Mouse (Mus musculus) left cerebral cortex, adult 8-10 months (tissue): Measurements from ENCODE around the gene Zbtb22. TPM values are rescaled to one million over a fixed set of nuclear protein-coding genes. Genes with fewer than 3 reads are reported as not detected.
A peak's percentile ranks its signal among the peaks of the same experiment; 100 is the strongest.

Experiments used
- DNase-seq, 2 experiments: peaks; one replicate each; pipeline ENCODE4 v3.0.0; 2022; ENCODE audit warnings: low spot score in 2 of 2
- total RNA-seq, 4 experiments: library from RNA; stranded (reverse); gene quantifications; 2 replicates each; pipeline ENCODE4 v1.2.4; 2022

Zbtb22 gene
- total RNA-seq, 4 experiments from 2014 or later = 36.8 to 44.6 (median 41.3) TPM

DNA sequence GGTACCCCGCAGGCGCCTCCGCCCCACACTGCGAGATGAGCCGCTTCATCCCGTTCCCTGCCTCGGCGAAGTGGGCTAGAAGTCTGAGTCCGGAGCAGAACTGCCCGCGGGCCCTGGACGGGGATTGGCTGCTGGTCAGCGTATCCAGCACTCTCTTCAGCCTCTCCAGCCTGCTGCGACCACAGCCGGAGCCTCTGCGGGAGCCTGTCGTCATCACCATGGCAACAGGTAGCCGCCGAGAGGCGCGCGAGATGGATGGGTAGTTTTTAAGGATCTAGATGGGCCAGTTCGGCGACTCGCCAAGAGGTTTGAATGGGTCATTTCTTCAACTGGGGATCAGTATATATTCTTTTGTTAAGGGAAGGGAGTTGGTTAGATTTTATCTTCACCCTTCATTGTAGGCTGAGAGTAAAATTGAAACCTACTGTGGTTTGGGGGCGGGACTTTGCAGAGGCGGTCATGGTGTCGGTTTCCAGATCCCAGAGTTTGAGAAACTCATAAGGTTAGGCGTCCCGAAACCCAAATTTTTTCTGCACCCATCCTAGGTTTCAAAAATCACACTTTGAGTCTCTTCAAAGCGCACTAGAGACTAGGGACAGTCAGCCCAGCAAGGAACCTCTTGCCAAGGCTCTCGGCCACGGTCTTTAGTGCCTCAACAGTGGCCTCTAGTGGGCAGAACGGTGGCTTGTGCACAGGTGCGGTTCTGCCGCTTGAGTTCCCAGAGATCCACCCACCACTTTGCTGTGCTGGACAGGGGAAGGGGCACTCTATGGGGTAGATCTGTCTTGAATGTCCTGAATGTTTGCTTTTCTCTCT lies 4.8 kb downstream of the Zbtb22 start:
- peak; percentile 67 to 72 for DNase-seq

GRCm38 (mm10) chr17:33921361-33921760 lies 5.7 kb downstream of the Zbtb22 start:
- DNase-seq = peak in 1 of 2 experiments; percentile 8

GRCm38 (mm10) chr17:33924577-33925283 lies 9.0 kb downstream of the Zbtb22 start:
- no peak for DNase-seq

- DNase-seq = no peak
These were observed 9.9 kb downstream of the Zbtb22 start for GRCm38 (mm10) chr17:33925406-33926116.

- DNase-seq = no peak
These were observed 10.7 kb downstream of the Zbtb22 start for GRCm38 (mm10) chr17:33926207-33926932.

DNA sequence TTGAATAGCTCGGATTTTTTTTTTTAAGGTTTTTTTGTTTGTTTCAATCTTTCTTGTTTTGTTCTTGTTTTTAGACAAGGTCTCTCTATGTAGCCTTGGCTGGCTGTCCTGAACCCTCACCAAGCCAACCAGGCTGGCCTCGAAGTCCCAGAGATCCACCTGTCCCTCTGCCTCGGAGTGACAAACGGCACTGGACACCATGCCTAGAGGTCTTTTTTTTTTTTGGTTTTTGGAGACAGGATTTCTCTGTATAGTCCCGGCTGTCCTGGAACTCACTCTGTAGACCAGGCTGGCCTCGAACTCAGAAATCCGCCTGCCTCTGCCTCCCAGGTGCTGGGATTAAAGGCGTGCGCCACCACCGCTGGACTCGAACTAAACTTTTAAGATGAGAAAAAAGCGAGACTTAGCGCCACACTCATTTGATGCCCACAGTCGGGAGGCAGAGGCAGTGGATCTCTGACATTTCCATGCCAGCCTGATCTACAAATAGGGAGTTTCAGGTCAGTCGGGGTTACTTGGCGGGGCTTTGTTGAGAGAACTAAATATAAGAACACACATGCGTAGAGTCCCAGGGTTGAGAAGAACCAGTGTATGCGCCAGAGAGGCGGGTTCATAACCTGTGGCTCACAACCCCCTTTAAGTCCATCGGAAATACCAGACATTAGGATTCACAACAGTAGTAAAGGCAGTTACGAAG lies 12.7 kb downstream of the Zbtb22 start:
- no peak for DNase-seq

GRCm38 (mm10) chr17:33929371-33930279 lies 13.9 kb downstream of the Zbtb22 start, which contains the start of gene Rgl2:
Gene Rgl2 (plus strand): TSS chr17:33929543.
- peak; percentile 87 to 89 for DNase-seq

DNA sequence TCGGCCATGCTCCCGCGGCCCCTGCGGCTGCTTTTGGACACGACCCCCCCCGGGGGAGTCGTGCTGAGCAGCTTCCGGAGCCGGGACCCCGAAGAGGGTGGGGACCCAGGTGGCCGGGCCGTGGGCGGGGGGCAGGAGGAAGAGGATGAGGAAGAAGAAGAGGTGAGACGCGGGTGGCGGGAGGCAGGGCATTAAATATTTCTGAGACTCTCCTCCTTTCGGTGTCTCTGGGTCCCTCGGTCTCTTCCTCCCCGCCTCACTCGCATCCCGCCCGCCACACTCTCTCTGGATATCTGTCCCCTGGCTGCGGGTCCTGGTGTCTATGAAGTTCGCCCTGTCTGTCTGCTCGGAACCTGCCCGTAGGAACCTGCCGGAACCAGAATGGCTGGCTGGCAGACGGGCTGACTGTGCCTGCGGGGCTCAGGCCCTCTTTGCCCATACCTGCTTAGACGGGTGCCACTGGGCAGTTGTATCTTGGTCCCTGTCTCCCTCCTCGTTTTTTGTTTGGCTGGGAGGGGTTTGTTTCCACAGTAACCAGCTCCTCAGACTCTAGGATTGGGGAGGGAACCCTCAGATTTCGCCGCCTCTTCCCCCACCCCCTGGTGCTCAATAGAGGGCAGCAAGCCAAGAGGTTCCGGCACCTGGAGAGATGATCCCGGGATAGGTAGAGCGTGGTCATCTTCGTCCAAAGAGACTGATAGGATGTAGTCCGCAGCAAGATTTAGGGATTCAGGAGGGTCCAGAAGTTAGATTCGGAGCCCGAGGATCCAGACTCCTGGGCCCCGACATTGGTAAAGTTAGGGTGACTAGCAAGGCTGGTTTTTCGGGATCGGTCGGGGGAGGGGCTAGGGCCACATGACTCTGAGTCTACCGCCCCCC lies 14.8 kb downstream of the Zbtb22 start:
- peak in 1 of 2 experiments; percentile 68 for DNase-seq

- DNase-seq = peak in 1 of 2 experiments; percentile 22
These were observed 15.6 kb downstream of the Zbtb22 start for GRCm38 (mm10) chr17:33931159-33931866.

GRCm38 (mm10) chr17:33931947-33932346 lies 16.2 kb downstream of the Zbtb22 start:
- DNase-seq = peak in 1 of 2 experiments; percentile 22

GRCm38 (mm10) chr17:33932448-33932847 lies 16.7 kb downstream of the Zbtb22 start:
- DNase-seq = no peak

DNA sequence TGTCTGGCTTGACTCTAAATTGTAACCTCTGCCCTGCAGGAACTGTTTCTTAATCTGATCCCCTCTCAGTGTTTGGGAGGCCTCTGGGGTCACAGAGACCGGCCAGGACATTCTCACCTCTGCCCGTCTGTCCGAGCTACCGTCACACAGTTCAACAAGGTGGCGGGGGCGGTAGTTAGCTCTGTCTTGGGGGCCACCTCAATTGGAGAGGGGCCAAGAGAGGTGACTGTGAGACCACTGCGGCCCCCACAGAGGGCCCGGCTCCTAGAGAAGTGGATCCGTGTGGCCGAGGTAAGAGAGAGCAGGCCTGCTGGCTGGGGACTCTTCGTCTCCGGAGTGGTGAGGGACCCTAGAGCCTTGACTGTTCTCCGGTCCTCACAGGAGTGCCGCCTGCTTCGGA lies 17.3 kb downstream of the Zbtb22 start:
- peak in 1 of 2 experiments; percentile 17 for DNase-seq

DNA sequence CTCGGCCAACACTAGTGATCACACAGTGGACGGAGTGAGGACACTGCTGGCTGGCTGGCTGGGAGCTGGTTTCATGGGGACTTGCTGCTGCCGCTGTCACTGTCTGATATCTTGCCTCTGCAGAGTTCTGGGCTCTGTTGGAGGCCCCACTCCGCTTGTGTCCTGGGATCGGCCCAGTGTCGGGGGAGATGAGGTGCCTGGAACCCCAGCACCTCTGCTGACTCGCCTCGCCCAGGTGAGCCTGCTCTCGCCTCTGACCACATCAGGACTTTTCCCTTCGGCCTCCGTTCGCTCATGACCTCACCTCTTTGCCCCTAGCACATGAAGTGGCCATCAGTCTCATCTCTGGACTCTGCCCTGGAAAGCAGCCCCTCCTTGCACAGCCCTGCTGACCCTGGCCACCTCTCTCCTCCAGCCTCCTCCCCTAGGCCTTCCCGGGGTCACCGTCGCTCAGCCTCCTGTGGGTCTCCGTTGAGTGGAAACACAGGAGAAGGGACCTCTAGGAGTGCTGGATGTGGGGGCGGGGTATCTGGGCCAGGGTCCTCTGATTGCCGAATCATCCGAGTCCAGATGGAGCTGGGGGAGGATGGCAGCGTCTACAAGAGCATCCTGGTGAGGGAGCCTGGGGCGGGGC lies 19.8 kb downstream of the Zbtb22 start:
- DNase-seq = no peak

- DNase-seq = no peak
These were observed 21.3 kb downstream of the Zbtb22 start for GRCm38 (mm10) chr17:33936993-33937392.

GRCm38 (mm10) chr17:33938783-33939182 lies 23.1 kb downstream of the Zbtb22 start:
- DNase-seq = no peak

DNA sequence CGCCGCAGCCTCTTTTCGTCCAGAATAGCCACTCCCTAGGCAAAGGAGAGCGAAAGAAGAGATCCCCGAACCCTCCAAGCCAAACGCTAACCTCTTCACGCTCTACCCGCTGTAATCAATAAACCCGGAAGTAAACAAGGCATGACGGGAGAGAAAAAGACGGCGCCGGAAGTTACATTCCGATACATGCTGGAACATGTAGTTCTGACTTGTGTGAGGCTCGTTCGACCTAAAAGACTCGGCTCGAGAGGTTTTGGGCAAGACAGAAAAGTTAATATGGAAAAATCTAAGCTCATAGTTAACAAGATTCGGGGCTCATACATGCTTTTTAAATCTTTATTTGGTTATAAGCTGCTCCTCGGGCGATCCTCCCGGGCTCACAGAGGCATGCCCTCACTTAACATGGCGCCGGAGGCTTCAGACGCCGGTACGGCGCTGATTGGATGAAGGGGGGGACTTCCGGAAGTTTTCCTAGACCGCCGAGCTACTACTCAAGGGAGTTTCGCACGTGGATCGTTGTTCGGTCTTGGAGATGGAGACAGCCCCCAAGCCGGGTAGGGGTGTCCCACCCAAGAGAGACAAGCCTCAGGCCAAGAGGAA lies 24.6 kb downstream of the Zbtb22 start, which contains the start of the genes Pfdn6 and Wdr46:
Gene Pfdn6, minus strand, starts transcription at position 138 of the 600 bp plus-strand sequence.
Gene Wdr46, plus strand, starts transcription at position 455 of the 600 bp plus-strand sequence.
- peak in 1 of 2 experiments; percentile 66 for DNase-seq

DNA sequence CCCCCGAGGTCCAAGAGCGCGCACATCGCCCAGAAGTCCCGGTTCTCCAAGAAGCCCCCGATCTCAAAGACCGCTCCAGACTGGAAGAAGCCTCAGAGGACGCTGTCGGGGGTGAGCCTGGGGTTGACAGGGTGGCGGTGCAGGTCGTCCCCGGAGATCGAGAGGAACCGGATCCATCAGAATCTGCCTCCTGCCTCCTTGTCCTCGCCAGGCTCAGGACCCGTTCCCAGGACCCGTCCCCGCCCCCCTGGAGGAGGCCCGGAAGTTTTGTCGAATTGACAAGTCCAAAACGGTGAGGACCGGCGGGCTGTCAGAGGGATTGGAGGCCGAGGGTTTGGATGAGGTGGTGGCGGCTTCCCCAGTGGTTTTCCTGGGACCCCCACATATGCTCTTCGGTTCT lies 25.3 kb downstream of the Zbtb22 start:
- no peak for DNase-seq
